Mouse (Mus musculus) G1E (cell line): Measurements from ENCODE around the gene Dynlt1b. TPM values are rescaled to one million over a fixed set of nuclear protein-coding genes. Genes with fewer than 3 reads are reported as not detected.
A peak's percentile ranks its signal among the peaks of the same experiment; 100 is the strongest.
"Not testable (repeated sequence)": the region's sequence is repeated elsewhere in the genome, so short reads cannot be mapped to it uniquely, and the experiment has no call there.

Experiments
- ATAC-seq: 2 replicates; pipeline ENCODE4 v1.8.0; 2016; ENCODE audit warnings: mild to moderate bottlenecking; ENCODE audit not compliant: insufficient number of reproducible peaks, poor library complexity, low FRiP score, severe bottlenecking; ENCODE audit errors: extremely low read depth
- DNase-seq: peaks from one replicate; pipeline ENCODE4 v3.0.0; 2012; ENCODE audit warnings: low spot score
- H3K27me3 ChIP-seq: 2 replicates; pipeline ENCODE4 v1.6.1; 2012; ENCODE audit warnings: mild to moderate bottlenecking, low read length, inconsistent platforms; ENCODE audit not compliant: insufficient read depth
- H3K36me3 ChIP-seq: replicated peaks from 2 replicates; pipeline ENCODE3; 2012; ENCODE audit warnings: mild to moderate bottlenecking, inconsistent platforms
- H3K4me1 ChIP-seq: 2 replicates; pipeline ENCODE4 v1.6.1; 2012; ENCODE audit warnings: low read depth, low read length, inconsistent platforms, mixed read lengths; ENCODE audit not compliant: insufficient read depth
- H3K4me3 ChIP-seq: 2 replicates; pipeline ENCODE4 v1.5.1; 2012; ENCODE audit warnings: low read depth, mild to moderate bottlenecking, inconsistent platforms, low read length, moderate library complexity, mixed read lengths
- H3K9me3 ChIP-seq: replicated peaks from 2 replicates; pipeline ENCODE4 v1.6.1; 2012; ENCODE audit warnings: inconsistent platforms
- polyA plus RNA-seq: library from polyadenylated mRNA; stranded (reverse); fragments of >175 nt; gene quantifications from 2 replicates; pipeline ENCODE4 v1.2.3, GENCODE M21; 2012
- total RNA-seq, 2 experiments: library from RNA; stranded (forward) in 1 of 2; stranded (reverse) in 1 of 2; fragments of 200-1000 nt in 1 of 2; fragments of >200 nt in 1 of 2; fragmentation: Nextera tagmentation in 1 of 2; gene quantifications; 2 replicates each; pipeline ENCODE4 v1.2.3; 2014 to 2017

Dynlt1b gene
- total RNA-seq (2014; fragmentation: Nextera tagmentation): 150 and 176 TPM in 2 replicates
- total RNA-seq (2017): 388 and 507 TPM in 2 replicates
- 19.0 and 21.3 TPM in 2 replicates for polyA plus RNA-seq

GRCm38 (mm10) chr17:6429945-6430344 is at the start of gene Dynlt1b:
Dynlt1b (plus strand) TSS chr17:6430112.
- Histone ChIP-seq H3K4me3 (peak within 1 kb of the TSS; percentile 69), H3K36me3 (peaks cover 10% of the 10 kb centered on the region), H3K4me1 (peaks cover 26% of the 10 kb centered on the region)
- DNase-seq (peak; percentile 100), ATAC-seq (peak; percentile 100)
- not testable (repeated sequence) for H3K9me3 ChIP-seq, H3K27me3 ChIP-seq

DNA sequence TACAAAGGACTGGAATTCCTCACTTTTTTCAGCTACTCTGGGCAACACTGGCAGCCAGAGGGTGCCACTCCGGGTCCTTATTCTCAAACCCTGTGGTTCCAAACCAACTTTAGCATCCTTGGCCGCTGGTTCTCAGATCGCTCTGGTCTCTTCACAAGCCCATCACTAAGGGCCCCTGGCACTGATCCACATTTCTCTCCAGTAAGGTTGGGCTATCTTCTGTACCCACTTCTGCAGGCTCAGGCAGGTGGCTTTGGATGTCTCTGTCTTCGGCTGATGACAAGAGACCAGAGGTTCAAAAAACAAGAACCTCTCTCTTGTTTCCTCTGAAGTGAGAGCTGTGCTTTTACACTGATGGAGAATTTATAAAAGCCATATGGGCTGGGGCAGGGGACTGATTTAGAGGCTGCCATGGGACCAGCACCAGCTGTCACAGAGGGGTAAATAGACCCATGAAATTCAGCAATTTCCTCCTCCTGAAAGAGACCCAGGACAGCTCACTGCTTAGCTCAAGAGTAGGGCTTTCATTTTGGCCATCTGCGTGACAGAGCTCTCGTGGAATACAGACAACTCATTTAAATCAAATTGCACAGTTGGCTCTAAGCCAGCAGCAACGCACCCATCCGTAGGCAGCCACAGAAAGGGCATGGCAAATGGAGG is 49.6 kb upstream of the Dynlt1b start:
- DNase-seq, H3K36me3 ChIP-seq, ATAC-seq, H3K27me3 ChIP-seq, H3K4me1 ChIP-seq, H3K4me3 ChIP-seq, H3K9me3 ChIP-seq: not testable (repeated sequence)

DNA sequence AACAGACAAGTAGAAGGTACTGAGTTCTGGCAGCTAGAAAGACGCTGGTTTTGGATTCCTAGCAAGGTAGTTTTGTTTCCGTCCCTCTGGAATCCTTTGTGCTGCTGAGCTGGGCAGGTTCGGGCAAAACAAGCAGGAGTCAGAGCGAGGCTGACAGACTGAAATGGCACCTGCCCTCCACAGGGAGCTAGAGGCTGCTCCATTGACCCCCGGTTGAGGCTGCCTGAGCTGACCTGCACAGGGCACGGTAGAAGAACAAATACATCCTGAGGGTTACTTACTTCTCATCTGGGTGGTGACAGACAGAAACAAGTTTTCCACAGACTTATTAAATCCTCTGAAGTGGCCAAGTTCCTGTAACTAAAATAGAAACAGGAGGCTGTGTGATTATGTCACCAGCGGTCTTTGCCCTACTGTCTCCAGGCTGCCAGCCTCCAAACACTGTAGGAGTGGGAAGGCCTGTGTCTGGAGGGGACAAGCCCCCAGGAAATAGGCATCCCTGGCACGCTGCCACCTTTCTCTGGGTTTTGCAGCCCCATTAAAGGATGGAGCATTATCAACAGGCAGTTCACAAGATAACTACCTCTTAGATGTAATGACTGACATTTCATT is 48.7 kb upstream of the Dynlt1b start:
- not testable (repeated sequence) for H3K9me3 ChIP-seq, ATAC-seq, DNase-seq, H3K4me1 ChIP-seq, H3K27me3 ChIP-seq, H3K36me3 ChIP-seq, H3K4me3 ChIP-seq

- H3K27me3 ChIP-seq, H3K4me1 ChIP-seq, H3K9me3 ChIP-seq, H3K4me3 ChIP-seq, H3K36me3 ChIP-seq, DNase-seq: not testable (repeated sequence)
- peak; percentile 59; the same call in 1 of the 2 replicates for ATAC-seq
Observed at GRCm38 (mm10) chr17:6386927-6387326, 43.0 kb upstream of the Dynlt1b start.

- ATAC-seq, H3K27me3 ChIP-seq, H3K9me3 ChIP-seq, H3K4me1 ChIP-seq, H3K4me3 ChIP-seq, DNase-seq, H3K36me3 ChIP-seq: not testable (repeated sequence)
Observed at GRCm38 (mm10) chr17:6387380-6387911, 42.5 kb upstream of the Dynlt1b start.

- not testable (repeated sequence) for H3K4me1 ChIP-seq, DNase-seq, H3K36me3 ChIP-seq, ATAC-seq, H3K27me3 ChIP-seq, H3K9me3 ChIP-seq, H3K4me3 ChIP-seq
Observed at GRCm38 (mm10) chr17:6389463-6389862, 40.4 kb upstream of the Dynlt1b start.

DNA sequence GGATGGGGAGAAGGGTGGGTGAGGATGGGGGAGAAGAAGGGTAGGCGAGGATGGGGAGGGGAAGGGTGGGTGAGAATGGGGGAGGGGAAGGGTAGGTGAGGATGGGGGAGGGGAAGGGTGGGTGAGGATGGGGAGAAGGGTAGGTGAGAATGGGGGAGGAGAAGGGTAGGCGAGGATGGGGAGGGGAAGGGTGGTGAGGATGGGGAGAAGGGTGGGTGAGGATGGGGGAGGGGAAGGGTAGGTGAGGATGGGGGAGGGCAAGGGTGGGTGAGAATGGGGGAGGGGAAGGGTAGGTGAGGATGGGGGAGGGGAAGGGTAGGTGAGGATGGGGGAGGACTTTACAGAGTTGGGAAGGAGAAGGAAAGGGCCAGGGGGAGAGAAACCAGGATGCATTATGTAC is 39.2 kb upstream of the Dynlt1b start:
- not testable (repeated sequence) for DNase-seq, H3K4me3 ChIP-seq, H3K36me3 ChIP-seq, H3K4me1 ChIP-seq, H3K9me3 ChIP-seq, H3K27me3 ChIP-seq, ATAC-seq

DNA sequence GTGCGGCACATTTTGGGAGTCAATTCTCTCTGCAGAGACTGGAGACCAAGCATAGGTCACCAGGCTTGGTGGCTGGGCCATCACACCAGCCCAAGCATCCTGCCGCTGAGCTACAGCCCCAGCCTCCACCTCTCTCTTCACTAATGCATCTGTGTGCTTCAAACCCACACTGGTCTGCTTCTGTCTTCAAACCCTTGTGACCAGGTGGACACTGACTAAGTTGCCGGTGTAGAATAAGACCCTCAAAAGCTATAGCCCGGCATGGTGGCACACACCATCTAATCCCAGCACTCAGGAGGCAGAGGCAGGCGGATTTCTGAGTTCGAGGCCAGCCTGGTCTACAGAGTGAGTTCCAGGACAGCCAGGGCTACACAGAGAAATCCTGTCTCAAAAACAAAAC is 38.2 kb upstream of the Dynlt1b start:
- not testable (repeated sequence) for H3K4me3 ChIP-seq, ATAC-seq, H3K4me1 ChIP-seq, H3K36me3 ChIP-seq, DNase-seq, H3K27me3 ChIP-seq, H3K9me3 ChIP-seq

DNA sequence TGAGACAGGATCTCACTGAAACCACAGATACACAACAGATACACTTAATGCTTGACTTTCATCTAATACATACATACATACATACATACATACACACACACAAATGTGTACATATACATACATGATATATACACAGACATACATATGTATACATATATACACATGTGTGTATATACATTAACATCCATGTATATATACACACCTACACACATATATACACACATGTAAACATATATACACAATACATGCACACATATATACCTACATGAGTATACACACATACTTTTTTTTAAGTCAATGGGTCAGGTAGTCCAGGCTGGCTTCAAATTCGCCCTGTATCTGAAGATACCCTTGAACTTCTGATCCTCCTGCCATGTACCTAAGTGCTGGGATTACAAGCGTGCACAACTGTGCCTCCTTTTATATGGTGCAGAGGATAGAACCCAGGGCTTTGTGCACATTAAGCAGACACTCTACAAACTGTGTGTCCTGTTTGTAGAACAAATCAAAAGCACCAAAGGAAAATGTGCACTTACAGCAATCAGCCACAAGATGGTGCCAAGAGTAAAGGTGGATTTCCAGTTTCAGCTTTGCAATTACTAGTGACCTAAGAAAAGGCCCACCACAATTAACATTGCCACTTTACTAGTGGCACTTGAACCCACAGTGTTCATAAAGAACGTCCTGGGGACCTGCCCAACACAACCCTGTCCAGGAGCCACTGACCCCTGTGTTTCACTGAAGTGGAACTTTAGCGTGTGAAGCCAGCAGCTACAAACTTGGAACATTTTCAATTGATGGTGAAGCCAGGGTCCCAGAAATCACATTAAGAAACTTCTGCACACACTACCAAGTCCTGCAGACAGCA is 37.2 kb upstream of the Dynlt1b start:
- not testable (repeated sequence) for H3K4me1 ChIP-seq, ATAC-seq, H3K27me3 ChIP-seq, H3K9me3 ChIP-seq, H3K4me3 ChIP-seq, DNase-seq, H3K36me3 ChIP-seq

DNA sequence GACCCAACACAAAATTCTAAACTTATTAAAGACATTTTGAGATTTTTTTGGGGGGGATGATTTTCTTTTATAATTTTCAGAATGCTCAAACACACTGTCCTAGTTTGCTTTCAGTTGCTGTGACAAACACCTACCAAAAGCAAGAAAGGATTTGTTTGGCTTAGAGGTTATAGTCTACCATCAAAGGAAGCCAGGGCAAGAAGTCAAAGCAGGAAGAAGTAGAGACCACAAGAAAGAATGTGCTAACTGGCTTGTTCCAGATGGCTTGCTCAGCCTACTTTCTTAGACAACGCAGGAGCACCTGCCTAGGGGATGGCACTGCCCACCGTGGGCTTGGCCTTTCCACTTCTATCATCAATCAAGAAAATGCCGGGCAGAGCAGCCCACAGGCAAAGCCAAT is 31.8 kb upstream of the Dynlt1b start:
- ATAC-seq, H3K36me3 ChIP-seq, H3K4me3 ChIP-seq, H3K9me3 ChIP-seq, H3K27me3 ChIP-seq, DNase-seq, H3K4me1 ChIP-seq: not testable (repeated sequence)

DNA sequence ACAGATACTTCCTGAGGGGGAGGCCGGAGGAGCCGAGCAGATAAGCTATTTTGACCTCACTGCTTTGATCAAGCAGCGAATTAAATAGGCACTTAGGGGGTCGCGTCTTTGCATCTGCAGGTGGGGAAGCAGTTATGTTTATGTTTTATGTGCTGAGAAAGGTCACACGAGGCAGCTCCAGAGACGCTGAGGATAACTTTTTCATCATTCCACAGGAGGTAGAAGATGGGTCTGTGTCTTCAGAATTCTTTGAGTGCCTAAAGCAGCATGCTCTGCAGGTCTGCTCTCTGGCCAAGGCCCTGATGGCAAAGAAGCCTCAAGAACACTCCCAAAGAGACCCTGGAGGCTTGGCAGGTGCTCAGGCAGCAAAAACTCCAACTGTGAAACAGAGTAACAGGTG is 31.1 kb upstream of the Dynlt1b start:
- not testable (repeated sequence) for H3K27me3 ChIP-seq, DNase-seq, H3K4me3 ChIP-seq, ATAC-seq, H3K9me3 ChIP-seq, H3K4me1 ChIP-seq, H3K36me3 ChIP-seq
